Mouse (Mus musculus) heart, postnatal 0 days (tissue): ENCODE measurements at regions not wholly inside any gene's neighbourhood (a gene's known extent, or its start where the extent isn't known, plus 50 kb on each side); places are given as distances from the start of the nearest gene placed in this dataset.

Experiments used
- CTCF ChIP-seq: IDR thresholded peaks from 2 replicates; pipeline ENCODE4 v1.5.1; 2016; ENCODE audit warnings: antibody characterized with exemption, control low read depth, low read depth
- EP300 ChIP-seq: IDR thresholded peaks from 2 replicates; pipeline ENCODE4 v1.6.1; 2016; ENCODE audit warnings: antibody characterized with exemption, low read depth

- no peak for TF ChIP-seq CTCF
- no peak for TF ChIP-seq EP300
These were observed 208.8 kb upstream of the Lama2 start for GRCm38 (mm10) chr10:27828346-27828745.
